Mouse (Mus musculus) frontal cortex, postnatal 36 days (tissue): ENCODE measurements around the gene Lrrc7.
"Not testable (repeated sequence)": the region's sequence is repeated elsewhere in the genome, so short reads cannot be mapped to it uniquely, and the experiment has no call there.

Experiments
- DNase-seq, 2 experiments: peaks; one replicate each; pipeline ENCODE4 v3.0.0; 2022; ENCODE audit warnings: low spot score in 2 of 2

Lrrc7 gene

DNA sequence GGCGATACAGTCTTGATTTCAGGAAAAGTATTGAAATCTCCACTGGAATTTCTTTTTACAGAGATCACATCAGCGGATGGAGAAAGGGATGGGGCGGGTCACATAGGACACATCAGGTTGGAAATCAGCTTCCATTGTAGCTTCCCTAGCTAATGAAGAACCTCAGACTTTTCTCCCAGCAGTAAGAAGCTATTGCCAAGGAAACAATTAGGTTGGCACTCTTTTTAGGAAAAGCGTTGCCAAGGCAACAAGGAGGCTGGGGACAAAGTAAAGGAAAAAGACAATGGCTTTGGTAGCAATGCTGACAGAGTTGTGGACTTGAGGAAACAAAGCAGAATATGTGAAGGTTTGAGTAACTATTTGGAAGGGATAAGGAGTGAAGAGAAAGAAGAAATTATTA is 393.6 kb downstream of the Lrrc7 start:
- DNase-seq = no peak

DNA sequence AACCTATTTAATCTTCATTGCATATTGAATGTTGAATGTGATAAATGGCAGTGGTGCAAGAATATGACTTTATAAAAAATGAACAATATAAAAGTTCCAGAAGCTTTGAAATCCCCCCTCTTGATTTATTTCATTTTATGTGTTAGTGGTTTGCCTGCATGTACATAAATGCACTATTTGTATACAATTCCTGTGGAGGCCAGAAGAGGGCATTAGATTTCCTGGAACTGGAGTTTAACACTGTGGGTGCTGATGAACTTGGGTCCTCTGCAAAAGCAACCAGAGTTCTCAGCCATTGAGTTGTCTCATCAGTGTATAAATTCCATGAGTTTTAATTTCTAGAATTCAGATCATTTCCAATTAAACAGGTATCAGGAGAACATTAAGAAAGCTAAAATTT is 397.0 kb downstream of the Lrrc7 start:
- no peak for DNase-seq

DNA sequence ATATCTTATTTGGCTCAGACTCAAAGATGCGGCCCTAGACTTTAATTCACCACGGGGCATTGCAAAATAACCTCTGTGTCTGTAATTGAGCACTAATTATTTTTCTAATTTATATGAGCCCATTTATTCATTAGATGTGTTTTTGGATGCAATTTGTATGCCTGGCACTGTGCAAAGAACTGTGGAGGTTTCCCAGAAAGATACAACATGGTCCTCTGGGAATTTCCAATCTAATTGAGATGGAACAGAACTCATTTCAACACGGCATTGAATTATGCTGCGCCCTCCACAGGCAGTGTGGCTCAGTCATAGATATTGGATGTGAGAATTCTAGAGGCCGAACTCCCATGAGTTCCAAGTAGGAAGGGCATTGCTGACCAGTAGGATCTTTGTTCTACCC is 397.6 kb downstream of the Lrrc7 start:
- DNase-seq = no peak

DNA sequence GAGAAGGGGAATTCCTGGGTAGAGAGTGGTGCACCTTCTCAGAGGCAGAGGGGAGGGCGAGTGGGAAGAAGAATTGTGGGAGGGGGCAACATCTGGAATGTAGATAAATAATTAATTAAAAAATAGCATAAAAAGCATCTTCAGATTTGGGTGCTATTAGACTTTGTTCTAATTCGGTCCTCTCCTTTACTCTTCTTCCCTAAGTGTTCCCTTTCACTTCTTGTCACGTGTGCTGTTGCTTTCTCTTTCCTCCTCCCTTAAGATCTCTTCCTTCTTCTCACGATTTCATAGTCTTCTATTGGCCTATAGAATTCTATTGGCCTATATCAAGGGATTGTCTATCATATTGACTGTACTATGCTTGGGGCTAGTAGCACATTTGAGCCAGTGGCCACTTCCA is 398.9 kb downstream of the Lrrc7 start:
- no peak for DNase-seq

DNA sequence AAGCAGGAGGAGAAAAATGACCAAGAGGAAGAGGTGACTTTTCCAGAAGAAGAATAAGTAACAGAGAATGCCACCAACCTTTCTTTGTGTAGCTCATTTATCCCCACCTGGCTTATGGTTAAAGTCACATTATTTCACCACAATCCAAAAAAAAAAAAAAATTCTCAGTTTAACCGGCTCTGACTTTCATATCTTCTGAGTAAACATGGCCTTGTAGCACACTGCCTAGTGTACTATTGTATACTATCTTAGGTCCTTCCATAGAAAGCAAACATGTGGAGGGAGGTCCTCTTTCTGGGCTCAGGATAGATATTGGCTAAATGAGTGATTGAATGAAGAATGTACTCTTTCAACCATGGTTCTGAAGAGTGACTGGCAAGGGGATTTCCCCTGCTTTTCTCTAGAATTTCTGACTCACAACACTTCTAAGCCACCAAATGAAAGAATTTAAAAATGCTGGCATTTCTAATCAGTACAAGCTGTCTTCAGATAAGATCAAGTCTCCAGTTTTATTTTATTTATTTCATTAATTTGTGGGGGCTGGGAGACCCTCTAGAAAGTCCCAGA is 400.0 kb downstream of the Lrrc7 start:
- DNase-seq = no peak

DNA sequence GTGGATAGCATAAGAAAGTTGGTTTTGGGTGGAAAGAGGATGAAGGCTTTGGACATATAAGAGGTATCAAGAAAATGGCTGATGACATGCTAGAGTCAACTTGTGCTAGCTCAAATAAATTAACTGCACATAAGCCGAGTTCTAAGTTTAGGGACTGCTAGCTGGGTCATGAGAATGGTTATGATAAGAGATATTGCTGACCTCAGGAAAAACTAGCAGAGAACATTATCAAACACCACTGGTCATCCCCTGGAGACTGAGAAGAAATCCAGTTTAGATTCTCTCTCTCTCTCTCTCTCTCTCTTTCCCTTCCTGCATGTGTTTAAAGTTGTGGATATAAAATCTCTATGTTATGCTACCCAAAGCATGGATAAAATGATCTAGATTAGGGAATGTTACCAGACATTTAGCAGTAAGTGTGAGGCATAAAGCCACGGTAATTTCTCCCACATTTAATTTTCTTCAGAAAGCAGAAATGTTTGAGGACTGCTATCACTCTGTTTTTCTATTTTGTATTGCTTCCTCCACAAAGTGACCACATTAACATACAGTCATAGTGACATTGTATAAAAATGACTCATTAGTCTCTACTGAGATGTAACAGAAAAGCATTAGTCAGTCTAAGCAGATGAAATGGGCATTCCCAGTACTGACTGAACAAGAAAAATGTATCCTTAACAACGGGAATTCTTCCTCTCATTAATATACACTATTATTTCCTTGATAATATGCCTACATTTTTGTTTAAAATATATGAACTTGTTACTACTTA is 406.3 kb downstream of the Lrrc7 start:
- no peak for DNase-seq

DNA sequence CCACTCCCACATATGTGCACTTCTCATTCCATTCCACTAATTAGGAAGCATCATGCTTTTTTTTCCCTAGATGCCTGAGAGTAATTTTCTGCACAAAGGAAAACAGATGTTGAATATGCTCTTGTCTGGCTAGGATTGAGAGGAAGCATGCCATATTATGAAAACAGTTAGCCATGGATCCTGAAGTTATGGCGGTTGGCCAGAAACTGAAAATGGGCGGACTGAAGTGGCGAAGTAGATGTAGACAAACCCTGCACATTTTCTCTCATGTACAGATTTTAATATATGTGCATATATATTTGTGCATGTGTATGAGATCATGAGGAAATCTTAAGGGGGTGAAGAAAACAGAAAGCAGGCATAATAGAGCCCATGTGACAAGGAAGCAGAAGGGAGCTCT is 407.9 kb downstream of the Lrrc7 start:
- DNase-seq = no peak

DNA sequence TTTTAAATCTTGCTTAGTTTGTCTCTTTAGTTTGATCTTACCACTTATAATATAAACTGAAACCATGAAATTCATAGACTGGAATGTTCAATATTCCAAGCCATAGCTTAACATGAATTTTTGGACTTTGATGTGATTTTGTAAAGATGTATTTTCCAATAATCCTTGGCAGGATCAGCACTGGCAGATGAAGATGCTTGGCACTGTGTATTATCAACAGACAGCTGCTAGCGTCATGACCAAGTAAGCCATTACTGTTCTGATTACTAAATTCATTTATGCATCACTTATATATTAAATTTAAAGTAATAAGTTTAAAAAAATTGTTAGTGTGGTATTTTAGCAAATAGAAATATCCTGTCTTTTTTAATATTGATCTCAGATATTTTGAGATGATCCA is 413.0 kb downstream of the Lrrc7 start:
- no peak for DNase-seq

DNA sequence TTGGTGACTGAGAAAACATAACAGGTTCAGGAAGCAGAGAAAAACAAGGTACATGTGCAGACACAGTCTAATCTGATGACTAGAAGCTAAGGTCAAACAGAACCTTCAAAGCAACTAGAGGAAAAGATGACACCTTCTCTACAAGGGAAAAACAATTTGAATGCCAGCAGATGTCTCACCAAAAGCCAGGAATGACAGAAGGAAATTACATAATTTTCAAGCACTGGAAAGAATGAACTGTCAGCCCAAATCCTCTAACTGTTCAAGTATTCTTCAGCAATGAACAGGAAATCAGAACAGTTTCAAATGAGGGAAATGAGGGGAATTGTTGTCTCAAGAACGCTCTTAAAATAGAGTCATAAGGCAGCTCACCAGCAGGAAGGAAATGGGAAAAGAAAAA is 421.4 kb downstream of the Lrrc7 start:
- DNase-seq = no peak

DNA sequence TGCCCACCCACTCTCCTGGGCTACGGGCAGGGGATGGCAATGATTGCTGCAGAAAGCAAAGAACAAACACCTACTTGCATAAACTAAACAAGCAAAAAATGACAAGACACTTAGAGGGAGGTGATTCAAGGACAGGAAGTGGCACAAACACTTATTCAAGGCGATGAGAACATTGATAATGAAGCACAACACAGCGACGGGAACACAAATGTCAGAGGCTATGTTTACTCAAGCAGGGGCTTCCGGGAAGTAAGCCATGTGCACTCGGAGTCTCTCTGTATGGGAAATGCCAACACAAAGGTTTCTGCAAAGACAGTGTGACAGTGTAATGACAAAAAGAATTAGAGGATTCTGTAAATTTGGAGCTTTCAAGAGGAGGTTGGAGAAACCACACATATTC is 424.2 kb downstream of the Lrrc7 start:
- no peak for DNase-seq

DNA sequence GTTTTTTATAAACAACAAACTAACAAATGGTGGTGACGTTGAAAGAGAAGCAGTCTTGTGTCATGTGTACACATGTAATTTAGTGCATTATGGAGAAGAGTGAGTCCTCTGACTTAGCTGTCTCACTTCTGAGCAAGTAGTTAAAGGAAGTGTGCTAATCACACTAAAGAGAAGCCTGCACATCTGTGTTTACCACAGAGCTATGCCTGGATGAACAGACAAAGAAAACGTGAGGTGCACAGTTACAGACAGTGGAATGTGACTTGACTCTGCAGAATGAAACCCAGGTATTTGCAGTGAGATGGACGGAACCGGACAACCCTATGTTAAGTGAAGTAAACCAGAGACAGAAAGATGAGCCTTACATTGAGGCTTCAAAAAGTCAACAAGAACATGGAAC is 430.3 kb downstream of the Lrrc7 start:
- no peak for DNase-seq

DNA sequence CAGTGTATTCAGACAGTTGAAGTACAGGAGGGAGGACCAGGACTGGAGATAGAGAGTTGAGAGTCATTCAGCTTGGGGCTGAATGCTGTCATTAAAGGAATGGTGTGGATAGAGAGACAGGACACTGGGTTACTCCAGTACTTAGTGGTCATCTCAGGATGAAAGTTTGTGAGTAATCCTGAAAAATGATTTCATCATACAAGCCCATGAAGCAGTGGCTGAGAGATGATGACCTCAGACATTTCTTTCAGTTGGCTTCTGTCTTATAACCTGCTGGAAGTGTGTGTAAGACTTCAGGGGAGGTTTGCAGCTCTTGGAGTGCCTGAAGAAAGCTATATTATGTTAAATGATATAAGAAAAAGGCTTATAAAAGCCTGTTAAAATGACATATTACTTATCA is 430.8 kb downstream of the Lrrc7 start:
- DNase-seq = no peak

DNA sequence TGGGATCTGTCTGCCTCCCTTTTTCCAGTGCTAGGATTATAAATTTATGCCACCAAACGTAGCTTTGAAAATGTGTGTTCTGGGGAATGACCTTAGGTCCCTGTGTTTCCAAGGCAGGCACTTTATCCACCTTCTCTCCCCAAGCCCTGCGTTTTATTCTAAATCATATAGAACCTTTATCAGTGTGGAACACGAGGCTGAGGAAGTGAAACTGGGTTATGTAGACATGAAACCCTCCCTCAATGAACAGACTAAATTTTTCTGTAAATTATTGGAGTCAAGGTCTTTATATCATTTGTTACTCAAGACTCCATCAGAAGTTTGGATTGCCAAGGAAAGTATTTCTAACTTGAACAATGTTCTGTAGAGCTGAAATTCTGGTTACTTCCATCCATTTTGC is 439.1 kb downstream of the Lrrc7 start:
- DNase-seq = no peak

DNA sequence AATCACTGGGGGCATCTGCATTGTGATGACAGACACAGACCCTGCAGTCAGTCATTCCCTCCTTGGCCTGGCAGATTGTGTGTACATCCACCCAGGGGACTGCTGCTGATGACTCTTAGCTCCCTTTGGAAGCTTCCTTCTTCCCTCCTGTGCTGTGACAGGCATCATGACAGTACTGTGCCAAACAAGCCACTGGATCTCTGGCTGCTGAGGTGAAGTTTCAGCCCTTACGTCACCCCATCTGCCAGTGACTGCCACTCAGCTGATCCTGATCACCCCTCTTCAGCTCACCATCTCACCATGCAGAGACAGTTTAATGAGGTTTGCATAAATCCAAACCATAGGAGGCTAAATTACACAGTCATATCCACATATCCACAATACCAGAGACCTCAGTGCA is 456.8 kb downstream of the Lrrc7 start:
- DNase-seq = no peak

DNA sequence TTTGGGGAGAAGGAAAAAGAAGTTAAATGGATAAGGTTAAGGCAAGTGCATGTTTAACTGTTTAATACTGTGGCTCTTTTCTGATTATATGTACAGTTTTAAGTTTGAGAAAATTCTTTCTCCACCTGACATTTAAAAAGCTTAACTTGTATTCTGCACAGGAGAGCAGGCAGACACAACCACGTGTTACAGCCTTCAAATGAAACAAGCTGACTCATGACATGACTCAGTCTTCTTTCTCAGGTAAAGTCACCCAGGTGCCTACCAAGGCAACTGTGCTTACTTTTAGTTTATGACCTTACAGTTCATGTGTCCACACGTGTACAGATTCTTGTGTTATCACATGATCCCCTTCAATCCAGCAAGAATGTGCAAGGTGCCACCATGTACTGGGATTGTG is 458.6 kb downstream of the Lrrc7 start:
- DNase-seq = no peak

DNA sequence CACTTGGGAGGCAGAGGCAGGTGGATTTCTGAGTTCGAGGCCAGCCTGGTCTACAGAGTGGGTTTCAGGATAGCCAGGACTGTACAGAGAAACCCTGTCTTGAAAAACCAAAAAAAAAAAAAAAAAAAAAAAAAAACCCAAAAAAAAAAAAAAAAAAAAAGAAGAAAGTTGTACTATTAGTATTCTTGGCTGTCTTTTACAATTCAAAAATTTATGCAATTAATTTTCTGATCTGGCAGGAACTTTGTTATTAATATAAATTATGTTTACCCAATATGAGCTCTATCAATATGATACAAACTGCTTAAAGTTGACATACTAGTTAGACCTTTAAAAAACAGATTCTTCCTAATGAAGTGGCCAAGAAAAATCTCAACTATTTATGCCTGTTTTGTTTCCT is 459.5 kb downstream of the Lrrc7 start:
- DNase-seq = not testable (repeated sequence)

DNA sequence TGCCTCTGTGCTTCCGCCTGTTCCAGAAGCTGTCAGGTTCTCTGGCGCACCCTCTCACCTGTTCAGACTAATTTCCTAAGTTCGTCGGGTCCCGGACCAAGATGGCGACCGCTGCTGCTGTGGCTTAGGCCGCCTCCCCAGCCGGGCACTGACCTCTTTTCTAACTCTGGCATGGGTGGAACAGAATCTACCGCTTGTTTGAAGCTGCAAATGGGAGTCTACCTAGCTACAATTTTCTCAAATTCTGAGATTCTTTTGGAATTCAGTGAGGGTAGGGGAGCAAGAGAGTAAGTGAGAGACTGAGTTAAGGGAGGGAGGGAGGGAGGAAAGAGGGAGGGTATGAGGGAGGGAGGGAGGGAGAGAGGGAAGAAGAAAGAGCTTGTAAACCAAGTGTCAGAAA is 460.0 kb downstream of the Lrrc7 start:
- DNase-seq = not testable (repeated sequence)

DNA sequence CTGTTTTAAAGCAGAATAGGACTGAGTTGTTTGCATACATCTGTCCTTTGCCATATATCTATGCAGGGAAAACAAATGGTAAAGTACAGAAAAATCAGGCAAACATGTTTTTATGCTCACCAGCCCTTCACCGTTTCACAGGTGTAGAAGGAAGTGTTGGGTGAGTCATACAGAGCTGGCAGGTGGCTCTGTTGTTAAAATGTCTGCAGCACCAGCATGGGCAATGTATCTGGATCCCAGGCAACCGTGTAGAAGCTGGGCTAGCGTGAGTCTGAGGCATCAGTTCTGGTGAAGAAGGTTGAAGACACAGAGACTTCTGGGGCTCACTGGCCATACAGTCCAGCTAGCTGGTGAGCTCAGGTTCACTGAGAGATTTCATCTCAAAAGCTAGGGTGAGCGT is 468.1 kb downstream of the Lrrc7 start:
- no peak for DNase-seq

DNA sequence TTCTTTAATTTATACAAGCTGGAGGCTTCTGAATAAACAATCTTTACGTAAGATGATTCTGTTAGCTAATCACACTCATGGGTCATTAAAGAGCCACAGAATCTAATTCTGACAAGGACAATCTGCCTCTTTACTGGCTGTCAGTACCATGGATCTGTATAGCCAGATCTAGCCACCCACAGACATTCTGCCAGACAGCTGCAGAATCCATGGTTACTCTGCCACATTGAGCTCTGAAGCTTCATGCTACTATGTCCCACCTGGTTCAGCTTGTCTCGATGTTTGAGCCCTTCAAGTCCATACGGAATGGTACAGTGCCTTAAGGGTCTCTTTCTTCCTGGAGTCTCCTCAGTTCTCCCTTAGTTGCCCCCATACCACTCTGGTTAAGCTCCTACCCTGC is 470.4 kb downstream of the Lrrc7 start:
- no peak for DNase-seq

DNA sequence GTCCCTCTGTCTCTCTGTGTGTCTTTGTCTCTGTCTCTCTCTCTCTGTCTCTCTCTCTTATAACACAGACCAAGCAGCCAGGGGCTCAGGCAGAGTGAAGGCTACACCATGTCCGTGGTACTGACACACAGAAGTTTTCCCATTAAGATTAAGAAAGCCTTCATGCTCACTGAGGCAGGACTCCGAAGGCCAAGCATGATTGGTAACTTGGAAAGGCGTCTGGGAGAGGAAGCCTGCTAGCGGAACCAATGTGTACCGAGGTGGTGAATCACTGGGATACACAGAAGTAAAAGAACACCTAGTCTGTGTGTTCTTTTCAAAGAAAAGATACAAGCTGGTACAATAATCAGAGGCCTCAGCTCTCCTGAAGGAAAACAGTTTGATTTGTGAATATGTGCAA is 484.2 kb downstream of the Lrrc7 start:
- DNase-seq = no peak

DNA sequence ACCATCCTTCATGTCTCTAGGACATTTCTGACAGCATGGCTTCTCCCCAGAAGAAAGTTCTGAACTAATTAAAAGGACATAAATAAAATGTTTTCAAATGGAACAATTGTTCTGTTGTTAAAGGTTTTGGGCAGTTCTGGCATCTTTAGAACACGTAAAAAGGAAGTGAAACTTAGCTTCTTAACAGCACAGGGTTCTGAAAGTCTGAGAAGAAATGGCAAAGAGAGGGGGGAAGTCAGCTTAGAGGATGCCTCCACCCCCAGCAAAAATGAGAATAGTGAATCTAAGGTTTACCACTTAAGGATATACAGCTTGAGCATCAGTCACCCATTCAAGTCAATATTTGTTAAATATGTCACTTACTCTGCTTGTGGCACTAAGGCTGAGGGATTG is 484.6 kb downstream of the Lrrc7 start:
- DNase-seq = no peak

DNA sequence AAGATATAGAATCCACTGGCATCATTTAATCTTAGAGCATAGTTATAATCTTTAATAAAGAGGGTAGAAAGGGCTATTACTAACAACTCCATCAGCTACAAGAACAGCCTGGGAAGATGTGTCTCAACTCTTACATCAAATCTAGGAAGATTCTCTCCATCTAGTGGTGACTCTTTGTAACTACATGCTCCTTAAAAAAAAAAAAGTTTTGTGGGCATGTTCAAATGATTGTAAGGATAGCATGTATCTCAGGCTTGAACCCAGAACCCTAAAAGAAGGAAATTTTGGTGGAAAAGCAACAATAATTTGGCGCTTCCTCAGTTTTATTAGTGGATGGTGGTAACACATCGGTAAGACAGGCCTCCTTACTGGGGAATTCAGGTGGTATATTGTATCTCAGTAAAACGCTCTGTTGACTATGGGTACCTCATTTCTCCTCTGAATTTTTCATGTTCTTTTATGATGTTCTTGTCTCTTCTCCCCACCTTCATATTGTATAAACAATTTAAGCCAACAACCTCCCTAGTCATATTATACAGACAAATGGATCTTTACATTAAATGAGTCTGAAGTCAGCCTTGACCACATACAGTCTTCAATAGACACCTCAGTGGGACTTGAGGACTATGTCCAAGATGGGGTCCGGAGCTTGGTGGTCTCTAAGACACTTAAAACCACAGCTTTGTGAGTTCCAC is 485.2 kb downstream of the Lrrc7 start:
- DNase-seq = no peak

DNA sequence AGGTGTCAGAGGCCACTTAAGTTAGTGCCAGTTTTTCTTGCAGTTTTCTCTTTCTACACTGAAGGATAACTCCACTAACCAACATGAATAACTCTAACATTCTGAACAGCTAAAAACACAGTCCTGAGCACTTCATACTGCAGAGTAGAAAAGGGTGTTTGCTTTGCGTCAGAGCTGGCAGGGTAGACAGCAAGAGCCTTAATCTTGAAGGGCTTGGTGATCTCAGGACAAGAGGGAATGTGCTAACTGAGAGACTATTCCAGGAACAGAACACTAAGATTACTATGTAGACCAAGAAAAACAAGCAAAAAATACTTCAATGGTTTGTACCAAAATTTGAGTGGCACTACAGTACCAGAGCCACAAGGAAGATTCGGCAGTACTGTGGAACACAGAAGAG is 487.0 kb downstream of the Lrrc7 start:
- DNase-seq = no peak
